In genomic region chr9:121366864-121367245, GRCm38 (mm10) we compare ENCODE assay signal across 10 mouse cellular contexts.
A peak's percentile ranks its signal among the peaks of the same experiment; 100 is the strongest.
DNase-seq lines count a peak whose midpoint lies in the region; ATAC-seq and TF ChIP-seq lines count a peak whose summit lies in the region.
"Had no signal": no experiment of that assay in that cellular context is flagged by ENCODE, and none has a peak within 500 bp of the region (broad histone marks: within the 10 kb centered on the region; RNA-seq: fewer than 3 reads in every experiment).

No protein-coding gene starts in this region.

- peaks cover 36% of the 10 kb centered on the region for H3K4me1 ChIP-seq in heart, adult 2 months (ENCODE audit: control insufficient read depth, insufficient read depth, low read length)
- peaks cover 18% of the 10 kb centered on the region for H3K4me1 ChIP-seq in heart, embryonic 11.5 days (ENCODE audit: control insufficient read depth, insufficient read depth, low read length)
- peaks cover 5% of the 10 kb centered on the region for H3K4me1 ChIP-seq in ES-Bruce4 (ENCODE audit: control insufficient read depth, insufficient read depth, low read length)
- H3K4me1 ChIP-seq in embryonic facial prominence, embryonic 14.5 days (ENCODE audit: control insufficient read depth, insufficient read depth, low read length), result peaks cover 16% of the 10 kb centered on the region
- H3K4me1 ChIP-seq in hindbrain, embryonic 14.5 days (replicated peaks; ENCODE audit: control insufficient read depth, insufficient read depth, low read length), result peaks cover 27% of the 10 kb centered on the region

- no peaks in the 10 kb centered on the region for H3K27me3 ChIP-seq in heart, adult 2 months (ENCODE audit: control insufficient read depth, insufficient read depth, low read length)
- H3K27me3 ChIP-seq in heart, embryonic 11.5 days (ENCODE audit: control insufficient read depth, insufficient read depth, low read length), result no peaks in the 10 kb centered on the region
- H3K27me3 ChIP-seq in ES-Bruce4 (ENCODE audit: control insufficient read depth, insufficient read depth, low read length, poor library complexity, severe bottlenecking), result no peaks in the 10 kb centered on the region
- no peaks in the 10 kb centered on the region for H3K27me3 ChIP-seq in embryonic facial prominence, embryonic 14.5 days (replicated peaks; ENCODE audit: control insufficient read depth, insufficient read depth, low read length)
- no peaks in the 10 kb centered on the region for H3K27me3 ChIP-seq in hindbrain, embryonic 14.5 days (ENCODE audit: control insufficient read depth, insufficient read depth, low read length)
- H3K27me3 ChIP-seq: limb, embryonic 12.5 days had no signal

- TF ChIP-seq EP300 in heart, adult 2 months (IDR thresholded peaks at IDR 0.05; ENCODE audit: insufficient read depth, low read depth, low read length), result 0 out of 2 replicates have a peak, but pooled peaks have one; percentile 23
- TF ChIP-seq EP300 in ES-Bruce4 (IDR thresholded peaks at IDR 0.05; ENCODE audit: insufficient read depth, low read depth, low read length), result no peak

- H3K36me3 ChIP-seq in heart, adult 2 months (ENCODE audit: control insufficient read depth, insufficient read depth, low read length), result peaks cover 9% of the 10 kb centered on the region
- no peaks in the 10 kb centered on the region for H3K36me3 ChIP-seq in heart, embryonic 11.5 days (ENCODE audit: control insufficient read depth, insufficient read depth, low read length)
- no peaks in the 10 kb centered on the region for H3K36me3 ChIP-seq in ES-Bruce4 (ENCODE audit: control insufficient read depth, insufficient read depth, low read length, poor library complexity, severe bottlenecking)
- H3K36me3 ChIP-seq in embryonic facial prominence, embryonic 14.5 days (ENCODE audit: control insufficient read depth, insufficient read depth, low read length), result peaks cover 6% of the 10 kb centered on the region; the same call in 1 of the 2 replicates
- H3K36me3 ChIP-seq in hindbrain, embryonic 14.5 days (replicated peaks; ENCODE audit: control insufficient read depth, insufficient read depth), result peaks cover 12% of the 10 kb centered on the region; the same call in 1 of the 2 replicates

- TF ChIP-seq CTCF in heart, adult 2 months (IDR thresholded peaks at IDR 0.05), result no peak
- TF ChIP-seq CTCF in ES-Bruce4 (IDR thresholded peaks at IDR 0.05; ENCODE audit: low read depth, low read length), result no peak

- no peak overlapping the region for H3K4me3 ChIP-seq in heart, adult 2 months
- no peak overlapping the region for H3K4me3 ChIP-seq in heart, embryonic 11.5 days (ENCODE audit: low read depth, low read length)
- H3K4me3 ChIP-seq in ES-Bruce4 (ENCODE audit: low read depth, low read length), result peak overlapping the region; percentile 29
- H3K4me3 ChIP-seq in embryonic facial prominence, embryonic 14.5 days (ENCODE audit: low read depth, low read length), result no peak overlapping the region
- H3K4me3 ChIP-seq in hindbrain, embryonic 14.5 days (replicated peaks; ENCODE audit: low read length), result peak overlapping the region; percentile 16
- H3K4me3 ChIP-seq: erythroblast, embryonic 14.5 days; limb, embryonic 12.5 days had no signal

- TF ChIP-seq POLR2A in heart, adult 2 months (IDR thresholded peaks at IDR 0.05; ENCODE audit: insufficient read depth, low read depth, low read length), result no peak
- TF ChIP-seq POLR2A in ES-Bruce4 (IDR thresholded peaks at IDR 0.05; ENCODE audit: insufficient read depth, low read length), result no peak

- H3K9me3 ChIP-seq in heart, embryonic 11.5 days (replicated peaks; ENCODE audit: control insufficient read depth, low read length), result no peaks in the 10 kb centered on the region
- no peaks in the 10 kb centered on the region for H3K9me3 ChIP-seq in ES-Bruce4 (replicated peaks; ENCODE audit: control insufficient read depth, insufficient read depth, low read length, poor library complexity, severe bottlenecking)
- no peaks in the 10 kb centered on the region for H3K9me3 ChIP-seq in embryonic facial prominence, embryonic 14.5 days (ENCODE audit: control insufficient read depth, low read length)
- H3K9me3 ChIP-seq in hindbrain, embryonic 14.5 days (ENCODE audit: control insufficient read depth, low read length), result no peaks in the 10 kb centered on the region
- H3K9me3 ChIP-seq: limb, embryonic 12.5 days had no signal

- 41% methylated on average over 12 of the region's 12 CpGs for WGBS in heart, adult 2 months
- 66% methylated on average over 12 of the region's 12 CpGs for WGBS in heart, embryonic 11.5 days (ENCODE audit: insufficient replicate concordance)
- WGBS in embryonic facial prominence, embryonic 14.5 days, result 61% methylated on average over 9 of the region's 12 CpGs
- WGBS in hindbrain, embryonic 14.5 days, result 57% methylated on average over 12 of the region's 12 CpGs

- H3K9ac ChIP-seq in heart, adult 2 months (ENCODE audit: low read depth, low read length), result peak overlapping the region; percentile 52
- no peak overlapping the region for H3K9ac ChIP-seq in heart, embryonic 11.5 days (ENCODE audit: low read depth, low read length)
- H3K9ac ChIP-seq in ES-Bruce4 (ENCODE audit: low read depth, poor library complexity, severe bottlenecking), result no peak overlapping the region
- 0 out of 2 replicates have a peak overlapping the region, but pooled peaks have one; percentile 22 for H3K9ac ChIP-seq in embryonic facial prominence, embryonic 14.5 days (ENCODE audit: low read depth, low read length)
- H3K9ac ChIP-seq in hindbrain, embryonic 14.5 days, result no peak overlapping the region
- H3K9ac ChIP-seq: limb, embryonic 12.5 days had no signal

- intact Hi-C loops in heart, adult 2 months (cut with DNase I), result no loop called here

- H3K79me2 ChIP-seq in heart, adult 2 months (replicated peaks; ENCODE audit: control insufficient read depth, insufficient read depth, low read length), result peaks cover 5% of the 10 kb centered on the region

- DNase-seq in heart, adult 2 months, result peak; percentile 68 to 69
- no peak for DNase-seq in embryonic facial prominence, embryonic 14.5 days (ENCODE audit: low spot score)
- DNase-seq in hindbrain, embryonic 14.5 days (ENCODE audit: low spot score), result peak; percentile 48
- DNase-seq in spleen, postnatal 14 days (ENCODE audit: low spot score in 2 of 2), result no peak
- no peak for DNase-seq in c-Kit-positive CD71-positive TER-119-positive erythroid progenitor cells, embryonic 14.5 days (ENCODE audit: low spot score)
- DNase-seq in thymus, postnatal 36 days, result no peak

- no peak overlapping the region for H3K4me2 ChIP-seq in heart, embryonic 11.5 days
- H3K4me2 ChIP-seq in embryonic facial prominence, embryonic 14.5 days (ENCODE audit: low read depth, low read length), result peak overlapping the region; percentile 32
- H3K4me2 ChIP-seq in hindbrain, embryonic 14.5 days (replicated peaks), result peak overlapping the region; percentile 38
- H3K4me2 ChIP-seq: limb, embryonic 12.5 days had no signal

- H3K27ac ChIP-seq in heart, adult 2 months, result peak overlapping the region; percentile 50
- no peak overlapping the region for H3K27ac ChIP-seq in heart, embryonic 11.5 days (ENCODE audit: low read depth, low read length)
- H3K27ac ChIP-seq in ES-Bruce4 (ENCODE audit: insufficient read depth, low read length), result no peak overlapping the region
- peak overlapping the region; percentile 67 for H3K27ac ChIP-seq in embryonic facial prominence, embryonic 14.5 days (replicated peaks; ENCODE audit: low read depth, low read length)
- H3K27ac ChIP-seq in hindbrain, embryonic 14.5 days, result peak overlapping the region; percentile 70
- H3K27ac ChIP-seq: limb, embryonic 12.5 days had no signal

- no peak for ATAC-seq in heart, embryonic 11.5 days (replicated peaks; ENCODE audit: insufficient number of reproducible peaks, low FRiP score, low TSS enrichment)
- no peak for ATAC-seq in embryonic facial prominence, embryonic 14.5 days (ENCODE audit: low read depth)
- peak; percentile 22; the same call in 1 of the 2 replicates for ATAC-seq in hindbrain, embryonic 14.5 days (ENCODE audit: low FRiP score)

Comparison
In these comparisons a context has a peak if more than half of its experiments do, and no peak if none do; other contexts are left out.
1. H3K27ac ChIP-seq: peak in heart, adult 2 months (single experiment), embryonic facial prominence, embryonic 14.5 days (single experiment) and hindbrain, embryonic 14.5 days (single experiment); none in heart, embryonic 11.5 days (single experiment) and ES-Bruce4 (single experiment).
2. H3K9ac ChIP-seq: peak in heart, adult 2 months (single experiment) and embryonic facial prominence, embryonic 14.5 days (single experiment); none in heart, embryonic 11.5 days (single experiment), ES-Bruce4 (single experiment) and hindbrain, embryonic 14.5 days (single experiment).
3. DNase-seq: peak in heart, adult 2 months (2 of 2) and hindbrain, embryonic 14.5 days (single experiment); none in embryonic facial prominence, embryonic 14.5 days (single experiment), spleen, postnatal 14 days (0 of 2), c-Kit-positive CD71-positive TER-119-positive erythroid progenitor cells, embryonic 14.5 days (single experiment) and thymus, postnatal 36 days (0 of 2).
4. H3K4me3 ChIP-seq: peak in ES-Bruce4 (single experiment) and hindbrain, embryonic 14.5 days (single experiment); none in heart, adult 2 months (single experiment), heart, embryonic 11.5 days (single experiment) and embryonic facial prominence, embryonic 14.5 days (single experiment).